Mouse (Mus musculus) MEL (cell line): ENCODE measurements around the gene Tvp23a.

ENCODE experiments used
- CTCF ChIP-seq, 3 experiments: IDR thresholded peaks in 2 of 3; conservative IDR thresholded peaks in 1 of 3; 2 replicates each; pipeline ENCODE4 v1.5.1; 2011 to 2012; ENCODE audit warnings: low read length in 3 of 3, low read depth in 2 of 3, mild to moderate bottlenecking in 2 of 3, improper control_type of control experiment in 1 of 3, inconsistent platforms in 1 of 3, mixed read lengths in 1 of 3, moderate library complexity in 1 of 3; ENCODE audit not compliant: control insufficient read depth in 1 of 3, insufficient read depth in 1 of 3, poor library complexity in 1 of 3, severe bottlenecking in 1 of 3
- EP300 ChIP-seq, 2 experiments: IDR thresholded peaks; 2 replicates each; pipeline ENCODE4 v1.6.1; 2011; ENCODE audit warnings: improper control_type of control experiment in 2 of 2, low read length in 2 of 2, low read depth in 1 of 2, mild to moderate bottlenecking in 1 of 2
- KAT2A ChIP-seq: conservative IDR thresholded peaks from 2 replicates; pipeline ENCODE4 v1.6.1; 2012; ENCODE audit warnings: low read depth, low read length, improper control_type of control experiment, inconsistent platforms
- MAX ChIP-seq: IDR thresholded peaks from 2 replicates; pipeline ENCODE4 v1.6.1; 2011; ENCODE audit warnings: low read length, improper control_type of control experiment
- MXI1 ChIP-seq: IDR thresholded peaks from 2 replicates; pipeline ENCODE4 v1.6.1; 2011; ENCODE audit warnings: mild to moderate bottlenecking, low read depth, low read length, improper control_type of control experiment
- POLR2A ChIP-seq, 2 experiments: IDR thresholded peaks; 2 replicates each; pipeline ENCODE4 v1.6.1; 2011 to 2012; ENCODE audit warnings: low read length in 2 of 2, mild to moderate bottlenecking in 2 of 2, control low read depth in 1 of 2, improper control_type of control experiment in 1 of 2, low read depth in 1 of 2, moderate library complexity in 1 of 2; ENCODE audit not compliant: control insufficient read depth in 1 of 2, insufficient read depth in 1 of 2, poor library complexity in 1 of 2
- POLR2AphosphoS2 ChIP-seq: IDR thresholded peaks from 2 replicates; pipeline ENCODE4 v1.6.1; 2011; ENCODE audit warnings: low read length, improper control_type of control experiment
- POLR2AphosphoS5 ChIP-seq: IDR thresholded peaks from 2 replicates; pipeline ENCODE4 v1.6.1; 2012; ENCODE audit warnings: low read depth, borderline replicate concordance, mild to moderate bottlenecking, inconsistent platforms, low read length, moderate library complexity, mixed read lengths
- TCF12 ChIP-seq: IDR thresholded peaks from 2 replicates; pipeline ENCODE4 v1.6.1; 2014; ENCODE audit warnings: low read depth, mild to moderate bottlenecking, inconsistent platforms, low read length, improper control_type of control experiment, moderate library complexity
- USF1 ChIP-seq: IDR thresholded peaks from 2 replicates; pipeline ENCODE4 v1.6.1; 2014; ENCODE audit warnings: low read depth, mild to moderate bottlenecking, inconsistent platforms, low read length, improper control_type of control experiment, moderate library complexity

GRCm38 (mm10) chr16:10374254-10375011 is 72.7 kb downstream of the Tvp23a start:
- TF ChIP-seq POLR2AphosphoS5 (no peak), MXI1 (no peak), POLR2A (IDR thresholded peaks at IDR 0.05; ENCODE audit: control insufficient read depth in 1 of 2, insufficient read depth in 1 of 2, low read depth in 1 of 2, low read length in 2 of 2, poor library complexity in 1 of 2) (no peak), KAT2A (no peak), CTCF (IDR thresholded peaks at IDR 0.05 in 2 of 3, conservative IDR thresholded peaks at IDR 0.05 in 1 of 3; ENCODE audit: control insufficient read depth in 1 of 3, insufficient read depth in 1 of 3, low read depth in 2 of 3, low read length in 3 of 3, poor library complexity in 1 of 3, severe bottlenecking in 1 of 3) (no peak), EP300 (IDR thresholded peaks at IDR 0.05; ENCODE audit: low read depth in 1 of 2, low read length in 2 of 2) (no peak), POLR2AphosphoS2 (no peak), TCF12 (no peak), USF1 (no peak), MAX (no peak)
